Mouse (Mus musculus) liver, embryonic 16.5 days (tissue): ENCODE results near the gene Rpl3l. TPM values are rescaled to one million over a fixed set of nuclear protein-coding genes. Genes with fewer than 3 reads are reported as not detected.
"Not testable (repeated sequence)": the region's sequence is repeated elsewhere in the genome, so short reads cannot be mapped to it uniquely, and the experiment has no call there.

Source experiments
- ATAC-seq: fragments of 200-750 bp; cut with Nextera tagmentation; 2 replicates; pipeline ENCODE4 v1.8.0; 2017; ENCODE audit warnings: low read depth, mild to moderate bottlenecking, moderate number of reproducible peaks, moderate library complexity
- H3K27ac ChIP-seq: fragments of 300-500 bp; sonication (generic); 2 replicates; pipeline ENCODE4 v1.5.1; 2014; ENCODE audit warnings: mild to moderate bottlenecking, low read length
- H3K27me3 ChIP-seq: fragments of 300-500 bp; sonication (generic); 2 replicates; pipeline ENCODE4 v1.6.1; 2014; ENCODE audit warnings: low read depth, low read length, mixed read lengths; ENCODE audit not compliant: control insufficient read depth, insufficient read depth
- H3K36me3 ChIP-seq: fragments of 300-500 bp; sonication (generic); 2 replicates; pipeline ENCODE4 v1.6.1; 2014; ENCODE audit warnings: mild to moderate bottlenecking; ENCODE audit not compliant: control insufficient read depth, insufficient read depth
- H3K4me1 ChIP-seq: fragments of 300-500 bp; sonication (generic); 2 replicates; pipeline ENCODE4 v1.6.1; 2014; ENCODE audit warnings: low read depth, low read length, mixed read lengths; ENCODE audit not compliant: control insufficient read depth
- H3K4me2 ChIP-seq: fragments of 300-500 bp; sonication (generic); 2 replicates; pipeline ENCODE4 v1.6.1; 2014; ENCODE audit warnings: low read depth, low read length, mixed read lengths
- H3K4me3 ChIP-seq: fragments of 300-500 bp; sonication (generic); 2 replicates; pipeline ENCODE4 v1.5.1; 2014; ENCODE audit warnings: low read depth, mild to moderate bottlenecking, low read length
- H3K9ac ChIP-seq: fragments of 300-500 bp; sonication (generic); 2 replicates; pipeline ENCODE4 v1.6.1; 2014; ENCODE audit warnings: low read depth, low read length
- H3K9me3 ChIP-seq: fragments of 300-500 bp; sonication (generic); replicated peaks from 2 replicates; pipeline ENCODE4 v1.6.1; 2016; ENCODE audit warnings: low read length; ENCODE audit not compliant: control insufficient read depth
- WGBS: fragments of 180-500 bp; shearing (Covaris S2); extraction: QIAGEN DNeasy Blood & Tissue Kit; methylation state at CpG from one replicate; pipeline ENCODE4 v1.1.7; 2014; ENCODE audit not compliant: insufficient replicate concordance; 5-methylcytosine and 5-hydroxymethylcytosine counted together
- polyA plus RNA-seq: library from polyadenylated mRNA; unstranded; fragments of >200 nt; fragmentation: Nextera tagmentation; extraction: Ambion mirVana; gene quantifications from 2 replicates; pipeline ENCODE4 v1.2.1, GENCODE M21; 2015

The Rpl3l gene
- polyA plus RNA-seq, 1 experiment from 2014 or later = 0.34 TPM

DNA sequence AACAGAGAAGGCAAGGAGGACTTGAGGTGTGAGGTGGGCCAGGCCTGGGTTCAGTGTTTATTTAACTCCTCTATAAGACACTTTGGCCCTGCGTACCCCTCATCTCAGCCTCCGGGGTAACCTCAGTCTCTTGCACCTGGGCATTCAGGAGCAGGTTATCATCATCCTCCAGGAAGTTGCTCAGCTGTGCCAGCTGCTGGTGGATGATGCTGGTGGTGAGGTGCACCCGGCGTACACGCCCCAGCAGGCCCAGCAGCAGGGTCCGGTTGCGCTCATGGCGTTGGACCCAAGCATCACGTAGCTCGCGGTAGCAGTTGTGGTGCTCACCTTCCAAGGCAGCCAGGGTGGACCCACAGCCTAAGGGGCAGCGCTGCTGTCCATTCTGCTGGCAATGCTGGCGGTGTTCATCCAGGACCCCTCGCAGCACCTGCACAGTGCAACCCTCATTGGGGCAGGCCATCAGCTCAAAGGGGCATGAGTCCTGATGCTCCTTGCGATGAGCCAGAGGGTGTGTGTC, 11.4 kb upstream of the Rpl3l start:
- H3K27me3 ChIP-seq = no peaks in the 10 kb centered on the region
- WGBS = 87% methylated on average over 15 of the region's 15 CpGs
- no peak for ATAC-seq

DNA sequence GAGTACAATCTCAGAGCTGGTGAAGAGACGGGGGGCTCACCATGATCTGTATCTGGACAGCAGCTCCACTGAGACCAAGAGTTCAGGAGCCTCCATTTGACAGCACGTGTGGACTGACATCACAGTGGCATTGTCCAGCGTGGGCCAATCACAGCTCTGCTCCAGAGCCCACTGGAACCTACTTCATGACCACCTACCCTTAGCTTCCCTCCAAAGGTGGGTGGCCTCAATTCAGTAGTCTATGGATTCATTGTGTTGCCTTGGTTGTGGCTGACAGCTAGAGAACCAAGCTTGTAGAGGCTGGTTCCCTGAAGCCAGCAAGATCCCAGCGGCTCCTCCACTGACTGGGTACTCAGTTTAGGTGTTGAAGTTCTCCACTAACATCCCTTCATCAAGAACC, 9.7 kb upstream of the Rpl3l start, which contains the start of the genes Rnf151 and Rps2:
TSS of gene Rnf151 (minus strand) at position 121 of the 400 bp plus-strand sequence.
TSS of gene Rps2 (plus strand) at position 174 of the 400 bp plus-strand sequence.
- Histone ChIP-seq H3K4me3 (peak within 1 kb of the TSS; percentile 93), H3K36me3 (peaks cover 9% of the 10 kb centered on the region), H3K9me3 (no peaks in the 10 kb centered on the region), H3K27me3 (no peaks in the 10 kb centered on the region), H3K4me1 (peaks cover 27% of the 10 kb centered on the region), H3K27ac (no peak within 1 kb of the TSS), H3K9ac (no peak within 1 kb of the TSS; the same call in 1 of the 2 replicates), H3K4me2 (peak within 1 kb of the TSS; percentile 74)
- WGBS = 63% methylated on average over 4 of the region's 4 CpGs
- ATAC-seq = no peak

More for the DNA sequence above, 11.4 kb upstream of the Rpl3l start:
- Histone ChIP-seq H3K4me2 (no peak overlapping the region), H3K4me1 (peaks cover 9% of the 10 kb centered on the region), H3K36me3 (peaks cover under 1% of the 10 kb centered on the region), H3K9ac (no peak overlapping the region), H3K9me3 (no peaks in the 10 kb centered on the region), H3K27ac (no peak overlapping the region), H3K4me3 (no peak overlapping the region)

DNA sequence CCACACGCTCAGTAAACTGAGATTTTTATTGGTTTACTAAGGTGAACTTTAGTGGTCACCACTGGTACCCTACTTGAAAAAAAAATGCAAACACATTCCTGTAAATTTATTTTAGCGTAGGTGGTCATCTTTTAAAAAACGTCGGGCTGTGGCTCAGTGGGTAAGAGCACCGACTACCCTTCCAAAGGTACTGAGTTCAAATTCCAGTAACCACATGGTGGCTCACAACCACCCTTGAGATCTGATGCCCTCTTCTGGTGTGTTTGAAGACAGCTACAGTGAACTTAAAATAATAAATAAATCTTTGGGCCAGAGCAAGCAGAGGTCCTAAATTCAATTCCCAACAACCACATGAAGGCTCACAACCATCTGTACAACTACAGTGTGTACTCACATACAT, 8.7 kb upstream of the Rpl3l start:
- not testable (repeated sequence) for H3K9me3 ChIP-seq, H3K27ac ChIP-seq, H3K36me3 ChIP-seq, ATAC-seq, H3K27me3 ChIP-seq
- peak overlapping the region; percentile 79 for H3K9ac ChIP-seq
- WGBS = 34% methylated on average over 5 of the region's 5 CpGs
- peaks cover 34% of the 10 kb centered on the region for H3K4me1 ChIP-seq
- peak overlapping the region; percentile 93 for H3K4me3 ChIP-seq
- peak overlapping the region; percentile 74 for H3K4me2 ChIP-seq

DNA sequence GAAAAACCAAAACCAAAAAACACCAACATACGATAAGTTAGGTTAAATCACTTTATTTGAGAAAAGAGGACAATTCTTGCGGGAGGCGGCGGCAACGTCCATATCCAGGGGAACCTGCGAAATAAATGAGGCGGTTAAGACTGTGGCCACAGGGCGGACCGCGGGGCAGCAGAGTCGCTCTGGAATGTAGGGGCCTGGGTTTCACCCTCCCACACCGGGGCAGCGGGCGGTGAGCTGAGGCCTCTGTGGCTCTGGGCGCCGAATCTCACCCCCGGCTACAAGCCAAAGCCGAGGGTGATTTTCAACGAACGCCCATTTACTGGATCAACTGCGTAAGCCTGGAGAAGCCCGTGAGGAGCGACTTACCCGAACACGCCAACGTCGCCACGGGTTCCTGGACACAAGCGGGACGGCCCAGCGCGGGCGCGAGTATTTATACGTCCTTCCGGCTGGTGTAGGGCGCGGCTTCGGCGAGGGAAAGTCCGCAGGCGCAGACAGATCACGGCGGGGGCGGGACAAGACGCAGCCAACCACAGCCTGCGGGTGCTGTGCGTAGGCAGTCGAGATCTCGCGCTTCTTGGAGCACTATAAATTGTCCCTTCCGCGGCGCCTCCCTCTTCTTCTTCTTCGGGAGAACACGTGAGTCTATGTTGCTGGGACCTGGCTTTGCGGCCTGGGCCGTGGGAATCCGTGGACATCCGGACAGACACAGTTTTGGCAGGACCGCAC, 8.0 kb upstream of the Rpl3l start:
- Histone ChIP-seq H3K9ac (peak overlapping the region; percentile 79), H3K36me3 (peaks cover 9% of the 10 kb centered on the region), H3K4me3 (peak overlapping the region; percentile 93), H3K27me3 (no peaks in the 10 kb centered on the region), H3K9me3 (no peaks in the 10 kb centered on the region), H3K4me1 (peaks cover 37% of the 10 kb centered on the region), H3K4me2 (peak overlapping the region; percentile 74), H3K27ac (peak overlapping the region; percentile 83)
- peak; percentile 94 for ATAC-seq
- under 1% methylated on average over 61 of the region's 61 CpGs for WGBS

DNA sequence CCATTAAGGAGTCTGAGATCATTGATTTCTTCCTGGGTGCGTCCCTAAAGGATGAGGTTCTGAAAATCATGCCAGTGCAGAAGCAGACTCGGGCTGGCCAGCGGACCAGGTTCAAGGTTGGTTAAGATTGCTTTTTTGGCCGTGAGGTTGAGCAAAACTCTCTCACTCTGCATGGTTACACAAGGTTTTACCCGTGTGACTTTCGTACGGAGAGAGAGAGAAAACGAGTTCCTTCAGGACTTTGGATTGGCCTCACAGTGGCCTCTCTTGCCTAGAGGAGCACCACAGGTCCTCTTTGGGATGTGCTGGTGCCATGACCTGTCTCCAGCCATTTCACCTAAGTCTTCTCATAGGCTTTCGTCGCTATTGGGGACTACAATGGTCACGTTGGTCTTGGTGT, 7.0 kb upstream of the Rpl3l start:
- not testable (repeated sequence) for H3K36me3 ChIP-seq, ATAC-seq, H3K9me3 ChIP-seq, H3K27me3 ChIP-seq
- peak overlapping the region; percentile 71 for H3K4me2 ChIP-seq
- H3K27ac ChIP-seq = peak overlapping the region; percentile 76
- peaks cover 37% of the 10 kb centered on the region for H3K4me1 ChIP-seq
- H3K9ac ChIP-seq = peak overlapping the region; percentile 71
- H3K4me3 ChIP-seq = peak overlapping the region; percentile 93
- WGBS = 1% methylated on average over 11 of the region's 11 CpGs

DNA sequence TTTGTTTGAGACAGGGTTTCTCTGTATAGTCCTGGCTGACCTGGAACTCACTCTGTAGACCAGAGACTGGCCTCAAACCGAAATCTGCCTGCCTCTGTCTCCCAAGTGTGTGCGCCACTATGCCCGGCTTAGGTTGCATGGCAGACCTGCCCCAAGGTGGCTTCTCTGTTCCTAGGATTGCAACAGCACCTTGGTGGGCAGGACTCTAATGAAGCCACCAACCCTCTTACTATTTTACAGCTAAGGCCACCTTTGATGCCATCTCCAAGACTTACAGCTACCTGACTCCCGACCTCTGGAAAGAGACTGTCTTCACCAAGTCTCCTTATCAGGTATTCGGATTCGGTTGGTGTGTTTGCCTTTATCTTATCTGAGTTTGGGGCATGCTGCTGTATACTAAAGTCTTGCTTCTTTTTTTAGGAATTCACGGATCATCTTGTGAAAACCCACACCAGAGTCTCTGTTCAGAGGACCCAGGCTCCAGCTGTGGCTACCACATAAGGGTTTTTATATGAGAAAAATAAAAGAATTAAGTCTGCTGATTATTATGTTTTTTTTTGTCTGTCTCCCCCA, 6.2 kb upstream of the Rpl3l start:
- H3K9me3 ChIP-seq, ATAC-seq, H3K36me3 ChIP-seq, H3K27me3 ChIP-seq: not testable (repeated sequence)
- WGBS = 7% methylated on average over 7 of the region's 7 CpGs
- peaks cover 37% of the 10 kb centered on the region for H3K4me1 ChIP-seq
- H3K27ac ChIP-seq = peak overlapping the region; percentile 42
- peak overlapping the region; percentile 71 for H3K4me2 ChIP-seq
- peak overlapping the region; percentile 93 for H3K4me3 ChIP-seq
- H3K9ac ChIP-seq = peak overlapping the region; percentile 68

DNA sequence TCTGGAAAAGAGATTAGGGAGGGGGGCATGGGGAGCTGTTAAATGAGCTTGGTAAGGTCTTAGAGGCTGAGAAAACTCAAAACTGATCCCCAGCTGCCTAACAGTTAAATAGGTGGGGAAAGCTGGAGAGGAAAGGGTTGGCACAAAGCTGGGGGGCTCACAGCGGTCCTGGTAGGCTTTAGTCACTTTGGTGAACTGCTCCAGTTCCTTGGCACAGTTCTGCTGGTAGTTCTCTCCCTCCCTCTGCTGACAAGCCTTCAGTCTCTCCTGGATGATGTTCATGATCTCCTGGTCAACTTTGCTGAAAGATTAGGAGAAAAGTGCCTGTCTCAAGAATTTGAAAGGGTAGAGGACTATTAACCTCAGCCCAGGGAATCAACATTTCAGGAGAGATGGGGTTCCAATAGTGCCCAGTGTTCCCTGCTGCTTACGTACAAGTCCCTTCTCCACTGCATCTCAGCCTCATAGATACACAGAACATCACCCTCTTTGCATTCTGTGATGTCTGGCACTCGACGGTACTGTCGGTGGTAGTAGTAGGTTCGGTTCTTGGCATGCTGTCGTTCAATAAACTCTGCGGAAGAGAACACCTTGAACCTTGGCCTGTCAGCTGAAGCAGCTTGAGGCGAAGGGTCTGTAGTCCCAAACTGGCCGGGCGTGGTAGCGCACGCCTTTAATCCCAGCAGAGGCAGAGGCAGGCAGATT, 5.2 kb upstream of the Rpl3l start:
- peak overlapping the region; percentile 42 for H3K27ac ChIP-seq
- H3K9me3 ChIP-seq = no peaks in the 10 kb centered on the region
- H3K4me3 ChIP-seq = peak overlapping the region; percentile 93
- no peaks in the 10 kb centered on the region; the same call in 1 of the 2 replicates for H3K27me3 ChIP-seq
- H3K4me2 ChIP-seq = peak overlapping the region; percentile 71
- peaks cover 9% of the 10 kb centered on the region for H3K36me3 ChIP-seq
- no peak for ATAC-seq
- 16% methylated on average over 13 of the region's 13 CpGs for WGBS
- H3K4me1 ChIP-seq = peaks cover 37% of the 10 kb centered on the region
- peak overlapping the region; percentile 18; the same call in 1 of the 2 replicates for H3K9ac ChIP-seq

DNA sequence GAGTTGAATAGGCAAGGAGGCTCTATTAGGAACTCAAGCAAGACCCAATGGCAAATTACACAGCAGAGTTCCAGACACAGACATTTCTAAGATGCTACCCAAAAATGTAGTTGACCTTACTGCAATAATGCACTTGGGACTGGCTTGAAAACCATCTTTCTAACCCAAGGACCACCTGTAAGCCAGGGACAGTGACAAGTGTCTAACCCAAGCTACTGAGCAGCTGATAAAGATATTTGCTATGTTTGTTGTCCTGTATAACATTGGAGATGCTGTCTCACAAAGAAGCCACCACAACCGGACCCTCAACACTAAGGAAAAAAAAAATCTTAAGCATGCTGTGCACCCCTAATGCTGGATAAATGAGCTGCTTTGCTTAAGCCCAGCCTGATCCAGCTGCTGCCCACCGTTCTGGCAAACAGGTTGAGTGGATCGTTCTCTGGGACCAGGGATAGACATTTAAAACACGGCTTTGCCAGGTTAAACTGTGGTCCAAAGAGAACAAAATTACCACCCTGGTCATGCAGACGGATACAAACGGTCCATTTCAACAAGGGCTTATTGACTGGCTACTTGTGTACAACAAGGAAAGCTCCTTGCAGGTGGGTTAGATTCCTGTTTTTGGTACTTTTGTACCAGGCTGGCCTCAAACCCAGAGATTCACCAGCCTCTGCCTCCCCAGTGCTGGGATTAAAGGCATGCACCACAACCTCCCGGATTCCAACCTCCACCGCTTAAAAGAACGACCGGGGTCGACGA, 4.3 kb upstream of the Rpl3l start:
- 1% methylated on average over 12 of the region's 12 CpGs for WGBS
- peaks cover 37% of the 10 kb centered on the region for H3K4me1 ChIP-seq

More for the DNA sequence above, 4.3 kb upstream of the Rpl3l start:
- H3K9me3 ChIP-seq = no peaks in the 10 kb centered on the region
- peak overlapping the region; percentile 97 for H3K9ac ChIP-seq
- peak overlapping the region; percentile 93 for H3K4me3 ChIP-seq
- H3K4me2 ChIP-seq = peak overlapping the region; percentile 71
- no peaks in the 10 kb centered on the region; the same call in 1 of the 2 replicates for H3K27me3 ChIP-seq
- no peak for ATAC-seq
- H3K27ac ChIP-seq = peak overlapping the region; percentile 90
- H3K36me3 ChIP-seq = peaks cover 9% of the 10 kb centered on the region
